Mouse (Mus musculus): ENCODE measurements around the gene Atg7. TPM values are rescaled to one million over a fixed set of nuclear protein-coding genes. Genes with fewer than 3 reads are reported as not detected.

The Atg7 gene
- polyA plus RNA-seq, 1 experiment from 2014 or later, result 19.4 TPM

GRCm38 (mm10) chr6:114900194-114900593 is 257.3 kb downstream of the Atg7 start:
- peak; percentile 30; the same call in 1 of the 2 replicates for ATAC-seq (ENCODE audit: low FRiP score, low TSS enrichment)
- no peak overlapping the region for H3K9ac ChIP-seq (ENCODE audit: low read depth, low read length)
- peaks cover 50% of the 10 kb centered on the region for H3K4me1 ChIP-seq (ENCODE audit: control insufficient read depth, insufficient read depth, low read length)
- H3K4me3 ChIP-seq (ENCODE audit: low read length), result no peak overlapping the region
- peaks cover 6% of the 10 kb centered on the region; the same call in 1 of the 2 replicates for H3K36me3 ChIP-seq (ENCODE audit: control insufficient read depth, insufficient read depth, low read length)
- no peaks in the 10 kb centered on the region for H3K9me3 ChIP-seq (ENCODE audit: control insufficient read depth, low read length)
- WGBS, result 18% methylated on average over 10 of the region's 10 CpGs
- peak overlapping the region; percentile 28 for H3K4me2 ChIP-seq (replicated peaks; ENCODE audit: low read depth, low read length)
- no peaks in the 10 kb centered on the region for H3K27me3 ChIP-seq (ENCODE audit: control insufficient read depth, insufficient read depth, low read length)
- peak overlapping the region; percentile 84 for H3K27ac ChIP-seq (ENCODE audit: low read depth, low read length)

- peak; percentile 64; the same call in 1 of the 2 replicates for ATAC-seq (ENCODE audit: low FRiP score, low TSS enrichment)
- H3K9ac ChIP-seq (ENCODE audit: low read depth, low read length), result no peak overlapping the region
- H3K36me3 ChIP-seq (ENCODE audit: control insufficient read depth, insufficient read depth, low read length), result peaks cover 5% of the 10 kb centered on the region; the same call in 1 of the 2 replicates
- WGBS, result 3% methylated on average over 12 of the region's 12 CpGs
- no peaks in the 10 kb centered on the region for H3K27me3 ChIP-seq (ENCODE audit: control insufficient read depth, insufficient read depth, low read length)
- peak overlapping the region; percentile 68; the same call in 1 of the 2 replicates for H3K27ac ChIP-seq (ENCODE audit: low read depth, low read length)
- H3K4me3 ChIP-seq (ENCODE audit: low read length), result no peak overlapping the region
- peak overlapping the region; percentile 9 for H3K4me2 ChIP-seq (replicated peaks; ENCODE audit: low read depth, low read length)
- peaks cover 54% of the 10 kb centered on the region for H3K4me1 ChIP-seq (ENCODE audit: control insufficient read depth, insufficient read depth, low read length)
- H3K9me3 ChIP-seq (ENCODE audit: control insufficient read depth, low read length), result no peaks in the 10 kb centered on the region
These were observed 258.5 kb downstream of the Atg7 start for GRCm38 (mm10) chr6:114901321-114901824.

DNA sequence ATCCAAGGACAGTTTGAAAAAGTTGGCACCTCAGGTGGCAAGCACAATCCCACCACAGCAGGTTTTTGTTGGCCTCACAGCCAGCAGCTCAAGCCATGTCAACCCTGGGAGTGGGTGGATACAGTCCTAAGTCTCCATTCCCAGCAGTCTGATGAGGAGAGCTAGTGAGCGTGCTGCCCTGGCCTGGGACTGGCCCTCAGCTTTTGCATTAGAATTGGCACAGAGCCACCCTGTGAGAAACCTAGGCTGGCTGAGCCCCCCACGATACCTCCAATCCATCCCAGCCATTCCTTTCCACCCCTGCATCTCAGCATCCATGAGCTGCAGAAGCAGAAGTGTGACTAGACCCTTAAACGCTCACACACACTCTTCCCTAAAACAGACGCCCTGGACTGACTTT is 259.0 kb downstream of the Atg7 start:
- Histone ChIP-seq H3K4me1 (ENCODE audit: control insufficient read depth, insufficient read depth, low read length) (peaks cover 56% of the 10 kb centered on the region), H3K4me2 (replicated peaks; ENCODE audit: low read depth, low read length) (peak overlapping the region; percentile 9), H3K9me3 (ENCODE audit: control insufficient read depth, low read length) (no peaks in the 10 kb centered on the region), H3K4me3 (ENCODE audit: low read length) (no peak overlapping the region), H3K27me3 (ENCODE audit: control insufficient read depth, insufficient read depth, low read length) (no peaks in the 10 kb centered on the region), H3K9ac (ENCODE audit: low read depth, low read length) (no peak overlapping the region; the same call in 1 of the 2 replicates), H3K27ac (ENCODE audit: low read depth, low read length) (peak overlapping the region; percentile 68), H3K36me3 (ENCODE audit: control insufficient read depth, insufficient read depth, low read length) (no peaks in the 10 kb centered on the region; the same call in 1 of the 2 replicates)
- ATAC-seq (ENCODE audit: low FRiP score, low TSS enrichment), result no peak
- 17% methylated on average over 4 of the region's 4 CpGs for WGBS

DNA sequence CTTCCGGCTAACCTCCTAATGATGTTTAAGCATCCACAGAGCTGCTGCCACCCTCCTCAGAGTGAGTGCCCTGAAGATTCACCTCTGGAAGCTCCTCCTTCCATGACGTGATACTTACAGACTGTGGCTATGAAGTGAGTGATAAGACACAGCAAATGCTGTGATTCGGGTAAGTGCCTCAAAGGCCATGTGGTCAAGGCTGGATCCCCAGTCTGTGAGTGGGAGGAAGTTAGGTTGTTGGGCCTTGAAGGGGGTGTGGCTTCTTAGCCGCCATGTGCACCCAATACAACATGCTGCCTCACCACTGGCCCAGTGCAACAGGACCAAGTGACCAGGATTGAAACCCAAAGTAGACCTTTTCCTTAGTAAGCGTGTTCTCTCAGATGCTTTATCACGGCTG is 261.3 kb downstream of the Atg7 start:
- Histone ChIP-seq H3K27me3 (ENCODE audit: control insufficient read depth, insufficient read depth, low read length) (no peaks in the 10 kb centered on the region), H3K9ac (ENCODE audit: low read depth, low read length) (no peak overlapping the region), H3K9me3 (ENCODE audit: control insufficient read depth, low read length) (no peaks in the 10 kb centered on the region), H3K36me3 (ENCODE audit: control insufficient read depth, insufficient read depth, low read length) (no peaks in the 10 kb centered on the region; the same call in 1 of the 2 replicates), H3K4me3 (ENCODE audit: low read length) (no peak overlapping the region), H3K4me1 (ENCODE audit: control insufficient read depth, insufficient read depth, low read length) (peaks cover 60% of the 10 kb centered on the region), H3K27ac (ENCODE audit: low read depth, low read length) (no peak overlapping the region), H3K4me2 (replicated peaks; ENCODE audit: low read depth, low read length) (no peak overlapping the region)
- WGBS, result 61% methylated on average over 6 of the region's 6 CpGs
- no peak for ATAC-seq (ENCODE audit: low FRiP score, low TSS enrichment)

GRCm38 (mm10) chr6:114904818-114905217 is 261.9 kb downstream of the Atg7 start:
- no peak for ATAC-seq (ENCODE audit: low FRiP score, low TSS enrichment)
- Histone ChIP-seq H3K27ac (ENCODE audit: low read depth, low read length) (no peak overlapping the region), H3K4me3 (ENCODE audit: low read length) (no peak overlapping the region), H3K9ac (ENCODE audit: low read depth, low read length) (no peak overlapping the region), H3K4me2 (replicated peaks; ENCODE audit: low read depth, low read length) (no peak overlapping the region), H3K9me3 (ENCODE audit: control insufficient read depth, low read length) (no peaks in the 10 kb centered on the region), H3K27me3 (ENCODE audit: control insufficient read depth, insufficient read depth, low read length) (no peaks in the 10 kb centered on the region), H3K36me3 (ENCODE audit: control insufficient read depth, insufficient read depth, low read length) (no peaks in the 10 kb centered on the region; the same call in 1 of the 2 replicates), H3K4me1 (ENCODE audit: control insufficient read depth, insufficient read depth, low read length) (peaks cover 58% of the 10 kb centered on the region)
- WGBS, result 91% methylated on average over 3 of the region's 3 CpGs

- WGBS, result 62% methylated on average over 8 of the region's 8 CpGs
- Histone ChIP-seq H3K4me3 (ENCODE audit: low read length) (no peak overlapping the region), H3K27me3 (ENCODE audit: control insufficient read depth, insufficient read depth, low read length) (no peaks in the 10 kb centered on the region), H3K9me3 (ENCODE audit: control insufficient read depth, low read length) (no peaks in the 10 kb centered on the region), H3K36me3 (ENCODE audit: control insufficient read depth, insufficient read depth, low read length) (no peaks in the 10 kb centered on the region; the same call in 1 of the 2 replicates), H3K4me2 (replicated peaks; ENCODE audit: low read depth, low read length) (no peak overlapping the region), H3K27ac (ENCODE audit: low read depth, low read length) (no peak overlapping the region), H3K9ac (ENCODE audit: low read depth, low read length) (no peak overlapping the region), H3K4me1 (ENCODE audit: control insufficient read depth, insufficient read depth, low read length) (peaks cover 52% of the 10 kb centered on the region)
- ATAC-seq (ENCODE audit: low FRiP score, low TSS enrichment), result no peak
These were observed 262.5 kb downstream of the Atg7 start for GRCm38 (mm10) chr6:114905253-114906028.

DNA sequence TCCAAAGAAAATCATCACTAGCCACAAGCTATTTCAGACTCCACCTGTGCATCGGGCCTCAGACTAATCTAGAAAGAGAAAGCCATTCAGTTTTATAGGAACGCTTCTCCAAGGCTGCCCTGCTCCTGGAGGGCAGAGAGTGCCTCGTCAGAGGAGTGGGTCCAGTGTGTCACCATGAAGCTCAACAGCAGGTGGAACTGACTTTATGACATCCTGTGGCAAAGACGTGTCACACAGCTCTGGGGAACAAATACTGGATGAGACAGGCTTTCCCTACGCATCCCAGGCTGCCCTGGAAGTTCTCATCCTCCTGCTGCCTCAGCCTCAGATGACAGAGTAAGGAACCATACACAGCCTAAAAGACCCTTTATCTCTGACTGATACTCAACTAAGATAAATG is 263.3 kb downstream of the Atg7 start:
- Histone ChIP-seq H3K27me3 (ENCODE audit: control insufficient read depth, insufficient read depth, low read length) (no peaks in the 10 kb centered on the region), H3K36me3 (ENCODE audit: control insufficient read depth, insufficient read depth, low read length) (no peaks in the 10 kb centered on the region; the same call in 1 of the 2 replicates), H3K4me2 (replicated peaks; ENCODE audit: low read depth, low read length) (no peak overlapping the region), H3K9ac (ENCODE audit: low read depth, low read length) (no peak overlapping the region), H3K4me3 (ENCODE audit: low read length) (no peak overlapping the region), H3K27ac (ENCODE audit: low read depth, low read length) (no peak overlapping the region), H3K4me1 (ENCODE audit: control insufficient read depth, insufficient read depth, low read length) (peaks cover 44% of the 10 kb centered on the region), H3K9me3 (ENCODE audit: control insufficient read depth, low read length) (no peaks in the 10 kb centered on the region)
- ATAC-seq (ENCODE audit: low FRiP score, low TSS enrichment), result no peak
- WGBS, result 56% methylated on average over 5 of the region's 5 CpGs

GRCm38 (mm10) chr6:114907459-114907858 is 264.6 kb downstream of the Atg7 start:
- no peak for ATAC-seq (ENCODE audit: low FRiP score, low TSS enrichment)
- Histone ChIP-seq H3K4me2 (replicated peaks; ENCODE audit: low read depth, low read length) (no peak overlapping the region), H3K4me3 (ENCODE audit: low read length) (no peak overlapping the region), H3K9ac (ENCODE audit: low read depth, low read length) (no peak overlapping the region), H3K36me3 (ENCODE audit: control insufficient read depth, insufficient read depth, low read length) (no peaks in the 10 kb centered on the region; the same call in 1 of the 2 replicates), H3K4me1 (ENCODE audit: control insufficient read depth, insufficient read depth, low read length) (peaks cover 40% of the 10 kb centered on the region), H3K9me3 (ENCODE audit: control insufficient read depth, low read length) (no peaks in the 10 kb centered on the region), H3K27me3 (ENCODE audit: control insufficient read depth, insufficient read depth, low read length) (no peaks in the 10 kb centered on the region), H3K27ac (ENCODE audit: low read depth, low read length) (no peak overlapping the region)
- WGBS, result 96% methylated on average over 6 of the region's 6 CpGs

- Histone ChIP-seq H3K9ac (ENCODE audit: low read depth, low read length) (no peak overlapping the region), H3K4me1 (ENCODE audit: control insufficient read depth, insufficient read depth, low read length) (peaks cover 39% of the 10 kb centered on the region), H3K27ac (ENCODE audit: low read depth, low read length) (no peak overlapping the region), H3K36me3 (ENCODE audit: control insufficient read depth, insufficient read depth, low read length) (no peaks in the 10 kb centered on the region; the same call in 1 of the 2 replicates), H3K4me2 (replicated peaks; ENCODE audit: low read depth, low read length) (no peak overlapping the region), H3K27me3 (ENCODE audit: control insufficient read depth, insufficient read depth, low read length) (no peaks in the 10 kb centered on the region), H3K9me3 (ENCODE audit: control insufficient read depth, low read length) (no peaks in the 10 kb centered on the region), H3K4me3 (ENCODE audit: low read length) (no peak overlapping the region)
- 71% methylated on average over 7 of the region's 7 CpGs for WGBS
- no peak for ATAC-seq (ENCODE audit: low FRiP score, low TSS enrichment)
These were observed 266.9 kb downstream of the Atg7 start for GRCm38 (mm10) chr6:114909801-114910200.
